Mouse (Mus musculus) T-cell, adult 2 months (primary cell): ENCODE results near the gene Cers2.

Source experiments
- DNase-seq: peaks from one replicate; pipeline ENCODE4 v3.0.0; 2022; ENCODE audit warnings: low spot score

The Cers2 gene

DNA sequence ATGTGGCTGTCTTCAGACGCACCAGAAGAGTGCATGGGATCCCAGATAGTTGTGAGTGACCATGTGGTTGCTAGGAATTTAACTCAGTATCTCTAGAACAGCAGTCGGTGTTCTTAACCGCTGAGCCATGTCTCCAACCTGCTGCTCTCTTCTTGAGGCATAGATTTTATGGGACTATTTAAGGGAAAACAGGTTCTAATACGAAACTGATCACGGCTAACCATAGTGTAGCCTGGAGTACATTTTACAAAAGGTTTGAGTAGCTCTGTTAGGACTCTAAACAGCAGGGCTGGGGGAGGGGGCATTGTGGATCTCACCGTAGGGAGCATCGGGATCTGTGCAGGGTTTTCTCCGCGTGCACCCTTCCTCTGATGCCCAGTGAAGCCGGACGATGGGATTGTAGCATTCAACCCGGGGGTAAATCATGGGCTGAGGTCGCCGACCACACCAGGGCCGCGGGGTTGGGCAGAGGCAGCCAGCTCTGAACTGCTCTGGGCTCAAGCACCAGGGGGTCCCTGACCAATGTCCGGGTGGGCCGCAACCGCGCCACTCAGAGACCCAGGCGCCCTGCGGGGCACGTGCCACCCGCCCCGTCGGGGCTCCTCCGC is at the start of gene Cers2:
Gene Cers2 (plus strand): TSS at position 306 of the 608 bp plus-strand sequence.
- no peak for DNase-seq

- DNase-seq: no peak
Observed at GRCm38 (mm10) chr3:95266052-95266451, 48.5 kb upstream of the Cers2 start.

- no peak for DNase-seq
Observed at GRCm38 (mm10) chr3:95267855-95268254, 46.7 kb upstream of the Cers2 start.

DNA sequence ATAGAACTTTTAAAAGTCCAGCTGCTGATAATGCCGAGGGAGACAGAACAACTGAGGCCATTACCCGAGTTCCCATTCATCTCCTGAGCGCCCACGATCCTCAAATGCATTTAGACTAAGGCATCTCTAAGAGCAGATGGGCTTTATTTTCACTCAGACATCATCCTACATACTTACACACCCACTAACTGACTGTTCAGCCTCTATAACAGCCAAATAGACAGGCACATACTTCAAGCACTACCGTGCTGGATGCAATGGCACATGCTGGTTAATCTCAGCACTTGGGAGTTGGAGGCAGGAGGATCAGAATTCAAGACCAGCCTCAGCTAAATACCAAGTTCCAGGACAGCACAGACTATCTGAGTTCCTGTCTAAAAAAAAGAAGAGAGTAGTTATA is 44.8 kb upstream of the Cers2 start:
- DNase-seq: no peak

GRCm38 (mm10) chr3:95270766-95271364 is 43.7 kb upstream of the Cers2 start:
- DNase-seq: no peak

DNA sequence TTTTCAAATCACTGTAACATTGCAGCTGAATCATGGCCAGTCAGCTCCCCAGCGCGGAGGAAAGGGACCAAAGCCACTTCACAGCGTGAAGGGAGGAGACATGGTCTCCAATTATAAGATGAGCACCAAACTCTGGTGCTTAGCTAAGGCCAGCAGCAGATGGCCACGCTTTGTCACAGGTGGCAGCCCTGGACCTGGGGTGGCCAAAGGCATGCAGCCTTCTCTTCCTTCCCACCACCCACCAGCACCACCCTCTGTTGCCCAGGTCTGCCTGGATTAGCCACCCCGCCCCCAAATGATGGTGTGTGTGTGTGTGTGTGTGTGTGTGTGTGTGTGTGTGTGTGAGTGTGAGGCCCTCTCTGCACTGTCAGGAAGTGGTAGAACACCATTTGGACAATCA is 41.1 kb upstream of the Cers2 start:
- no peak for DNase-seq

DNA sequence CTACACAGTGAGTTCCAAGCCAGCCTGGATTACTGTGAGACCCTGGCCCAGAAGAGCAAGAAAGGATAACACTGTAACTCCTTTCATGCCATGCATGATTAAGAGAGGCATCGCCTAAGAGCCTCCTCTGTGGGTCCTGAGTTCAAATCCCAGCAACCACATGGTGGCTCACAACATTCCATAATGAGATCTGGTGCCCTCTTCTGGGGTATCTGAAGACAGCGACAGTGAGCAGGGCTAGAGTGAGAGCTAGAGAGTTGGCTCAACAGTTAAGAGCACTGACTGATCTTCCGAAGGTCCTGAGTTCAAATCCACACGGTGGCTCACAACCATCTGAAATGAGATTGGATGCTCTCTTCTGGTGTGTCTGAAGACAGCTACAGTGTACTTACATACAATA is 40.1 kb upstream of the Cers2 start:
- DNase-seq: no peak

GRCm38 (mm10) chr3:95275161-95275560 is 39.4 kb upstream of the Cers2 start:
- DNase-seq: no peak

DNA sequence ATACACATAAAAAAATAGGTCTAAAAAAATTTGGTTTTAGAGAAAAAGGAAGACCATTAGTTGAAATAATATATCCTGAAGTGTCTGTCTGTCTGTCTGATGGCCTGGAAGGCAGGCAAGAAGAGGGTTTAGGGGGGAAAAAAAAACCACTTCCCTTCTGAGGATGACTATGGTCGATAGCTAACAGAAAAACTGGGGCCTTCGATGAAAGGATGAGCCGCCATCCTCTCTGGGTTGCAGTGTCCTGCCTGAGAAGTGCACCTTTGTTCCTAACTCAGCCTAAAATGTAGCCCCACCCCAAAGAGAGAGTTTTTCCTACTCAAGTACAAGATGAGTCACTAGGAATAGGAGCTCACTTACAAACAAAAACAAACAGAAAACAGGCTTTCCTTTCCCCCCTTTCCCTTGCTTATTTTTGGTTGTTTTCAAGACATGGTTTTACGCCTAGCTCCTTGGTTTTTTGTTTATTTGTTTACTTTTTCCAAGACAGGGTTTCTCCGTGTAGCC is 38.1 kb upstream of the Cers2 start:
- DNase-seq: no peak

DNA sequence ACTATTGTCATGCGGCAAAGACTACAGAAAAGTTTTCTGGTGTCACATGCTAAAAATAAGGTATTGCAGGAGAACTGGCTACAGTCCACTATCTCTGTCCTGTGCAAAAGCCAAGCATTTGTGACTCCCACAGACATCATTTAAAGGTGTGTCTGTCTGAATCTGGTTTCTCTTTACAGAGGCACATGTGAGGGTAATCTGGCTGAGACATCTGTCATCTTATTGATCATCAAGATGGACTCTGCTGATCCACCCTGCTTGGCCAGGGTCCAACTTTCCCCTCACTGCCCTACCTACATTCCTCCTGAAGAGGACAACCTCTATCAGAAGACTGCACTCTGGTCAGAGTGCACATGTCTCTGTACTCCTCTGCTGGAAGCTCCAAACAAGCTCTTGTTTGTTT is 37.4 kb upstream of the Cers2 start:
- no peak for DNase-seq

DNA sequence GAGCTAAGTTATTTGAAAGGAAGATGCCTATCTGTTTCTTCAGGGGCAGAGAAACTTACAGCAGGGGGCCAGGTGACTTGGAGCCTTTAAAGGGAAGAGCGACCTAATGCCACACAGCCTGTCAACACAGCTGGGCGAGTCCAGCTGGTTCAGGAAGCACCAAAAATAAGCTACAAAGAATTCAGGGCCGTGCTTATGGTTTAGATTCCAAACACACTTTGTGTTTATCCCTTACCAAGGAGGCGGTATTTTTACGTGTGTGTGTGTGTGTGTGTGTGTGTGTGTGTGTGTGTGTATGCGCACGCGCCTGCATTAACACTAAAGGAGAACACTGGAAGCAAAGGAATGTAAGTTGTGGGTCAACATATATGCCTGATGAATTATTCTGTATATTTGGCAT is 33.8 kb upstream of the Cers2 start:
- DNase-seq: peak; percentile 7

GRCm38 (mm10) chr3:95281216-95282126 is 33.1 kb upstream of the Cers2 start, which contains the start of the genes Mindy1 and Prune1:
Gene Mindy1, plus strand, starts transcription at chr3:95281345.
Gene Prune1, minus strand, starts transcription at chr3:95282076.
- peak; percentile 98 for DNase-seq

- DNase-seq: peak; percentile 31
Observed at GRCm38 (mm10) chr3:95282381-95282864, 32.2 kb upstream of the Cers2 start.

DNA sequence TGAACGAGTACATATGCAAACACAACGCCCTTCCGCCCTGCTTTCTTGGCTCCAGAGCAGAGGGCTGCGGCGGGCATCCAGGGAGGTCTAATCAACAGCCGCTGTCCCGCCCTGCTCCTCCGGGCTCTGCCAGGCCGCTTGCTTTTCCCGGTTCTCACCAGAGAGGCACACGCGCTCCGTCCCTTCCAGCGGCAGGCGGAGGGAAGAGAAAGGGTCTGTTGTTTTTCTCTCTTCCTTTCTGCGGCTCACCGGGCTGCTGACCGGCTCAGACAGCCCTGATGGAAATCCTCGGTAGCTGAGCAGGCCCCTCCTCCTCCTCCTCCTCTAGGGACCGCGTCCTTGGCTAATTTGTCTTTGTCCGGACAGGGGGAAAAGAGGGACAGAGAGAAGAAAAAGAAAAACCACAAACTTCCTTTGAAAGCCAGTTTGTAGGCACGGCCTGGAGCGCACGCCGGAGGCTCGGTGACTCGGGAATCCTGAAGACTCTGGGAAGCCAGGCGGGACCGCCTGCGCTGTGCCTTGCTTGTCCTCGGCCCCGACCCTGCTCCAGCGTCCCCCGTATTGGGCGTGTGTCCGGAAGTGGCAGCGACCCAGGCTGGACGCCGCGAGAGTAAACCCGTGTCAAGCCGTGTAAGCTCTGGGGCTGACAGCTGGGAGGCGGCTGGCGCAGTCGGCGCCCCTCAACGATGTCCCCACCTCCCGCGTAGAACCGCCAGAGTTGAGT is 31.6 kb upstream of the Cers2 start:
- DNase-seq: peak; percentile 24

GRCm38 (mm10) chr3:95283589-95283941 is 31.0 kb upstream of the Cers2 start:
- no peak for DNase-seq

DNA sequence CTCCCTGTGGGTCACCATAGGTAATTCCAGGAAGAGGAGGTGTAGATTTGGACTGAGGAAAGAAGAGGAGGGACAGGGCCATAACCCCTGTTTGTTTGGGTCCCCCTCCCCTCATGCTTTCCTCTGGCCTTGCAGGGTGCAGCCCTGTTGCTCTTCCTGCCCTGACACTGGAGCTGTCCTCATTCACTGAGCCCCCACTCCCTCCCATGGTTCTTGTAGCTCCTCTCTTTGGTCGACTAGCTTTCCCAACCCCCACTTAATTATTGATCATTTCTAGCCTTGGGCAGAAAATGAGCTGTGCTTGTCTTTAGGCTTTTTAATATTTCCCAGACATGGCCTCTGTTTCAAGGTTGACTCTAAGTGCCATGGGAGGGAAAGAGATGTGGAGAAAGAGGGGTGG is 30.5 kb upstream of the Cers2 start:
- no peak for DNase-seq

DNA sequence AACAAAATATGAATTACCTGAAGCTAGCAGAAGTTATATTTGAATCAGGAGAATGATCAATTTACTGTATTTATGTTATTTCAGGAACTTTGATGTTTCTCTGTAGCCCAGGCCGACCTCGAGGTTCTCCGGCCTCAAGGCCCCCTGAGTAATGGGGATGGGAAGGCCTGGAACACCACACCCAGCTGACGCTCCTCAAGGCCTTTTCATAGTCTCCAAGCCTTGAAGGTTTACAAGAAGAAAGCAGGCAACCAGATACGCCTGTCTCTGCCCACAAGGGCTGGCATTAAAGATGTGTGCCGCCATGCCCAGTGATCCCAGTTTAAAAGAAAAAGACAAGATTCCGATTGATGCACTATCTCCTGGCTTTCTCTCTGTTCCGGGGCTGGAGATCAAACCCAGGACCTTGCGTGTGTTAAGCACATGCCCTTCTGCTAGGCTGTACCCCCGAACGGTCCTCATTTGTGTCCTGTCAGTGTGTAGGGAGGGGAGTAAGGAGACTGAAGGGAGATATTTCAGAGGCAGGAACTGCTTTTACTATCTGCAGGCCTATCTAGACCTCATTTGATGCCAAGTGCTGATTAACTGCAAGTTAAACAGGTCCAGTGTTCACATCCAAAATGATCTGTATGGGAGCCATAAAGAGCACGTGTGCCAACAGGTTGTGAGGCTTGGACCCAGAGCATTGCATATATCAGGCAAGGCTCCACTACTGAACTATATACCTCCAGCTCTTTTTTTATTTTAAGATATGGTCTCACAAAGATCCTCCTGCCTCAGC is 29.9 kb upstream of the Cers2 start:
- no peak for DNase-seq

DNA sequence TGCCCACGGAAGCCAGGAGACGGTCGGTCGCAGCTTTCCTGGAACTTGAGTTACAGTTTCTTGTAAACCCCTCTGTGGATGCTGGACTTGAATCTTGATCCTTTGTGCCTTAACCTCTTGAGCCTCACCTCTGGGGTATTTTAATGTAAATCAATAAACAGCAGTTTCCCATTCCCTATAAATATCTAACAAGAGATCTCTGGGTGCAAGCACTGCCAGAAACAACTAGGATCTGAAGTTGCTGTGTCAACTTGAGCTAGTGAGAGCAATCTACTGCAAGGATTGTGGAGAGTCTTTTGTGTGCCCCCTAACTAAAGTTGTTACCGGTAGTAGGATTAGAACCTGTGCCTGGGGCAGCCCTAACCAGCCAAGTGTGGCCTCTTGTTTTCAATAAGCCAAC is 29.2 kb upstream of the Cers2 start:
- DNase-seq: no peak

- no peak for DNase-seq
Observed at GRCm38 (mm10) chr3:95286011-95286410, 28.6 kb upstream of the Cers2 start.

GRCm38 (mm10) chr3:95286510-95286909 is 28.1 kb upstream of the Cers2 start:
- no peak for DNase-seq

- no peak for DNase-seq
Observed at GRCm38 (mm10) chr3:95287541-95287940, 27.1 kb upstream of the Cers2 start.
